Mouse (Mus musculus): ENCODE results near the gene Rapgef1.

- no peak for TF ChIP-seq CTCF (IDR thresholded peaks at IDR 0.05; ENCODE audit: control insufficient read depth, insufficient read depth, low read length)
- no peak for TF ChIP-seq POLR2A (IDR thresholded peaks at IDR 0.05; ENCODE audit: borderline replicate concordance, control insufficient read depth, low read depth, low read length)
Observed at GRCm38 (mm10) chr2:29747852-29748251, 128.3 kb downstream of the Rapgef1 start.
